Mouse (Mus musculus) adrenal gland, postnatal 36 days (tissue): ENCODE data around the gene Slc30a4. TPM values are rescaled to one million over a fixed set of nuclear protein-coding genes. Genes with fewer than 3 reads are reported as not detected.

ENCODE experiments used
- microRNA-seq: library from miRNA; unstranded; fragments of <30 nt; microRNA quantifications from one replicate; pipeline ENCODE4 v1.2.0, GENCODE M21; 2021
- total RNA-seq, 2 experiments: library from RNA; stranded (reverse); gene quantifications; 2 replicates each; pipeline ENCODE4 v1.2.3; 2021

The Slc30a4 gene
- total RNA-seq, 2 experiments from 2014 or later = 29.4 to 37.7 TPM

Small RNA genes lying within 50 kb of the gene (microRNA-seq; reads per million reads assigned to microRNA genes)
- gene Mir147 = 9.2 reads per million, percentile 23 among the genes with 10 or more reads in this experiment

Other genes with a start within 250 kb of the Slc30a4 start
- gene Gm14085, start 217.7 kb downstream of the Slc30a4 start, total RNA-seq = under 1 TPM in 1 of 2 experiments, not detected in 1; 0.10 TPM
- 1 to 10 TPM; 4.9 to 5.5 TPM for gene Gatm, start 91.4 kb downstream of the Slc30a4 start, total RNA-seq
- 1 to 10 TPM in 1 of 2 experiments, under 1 TPM in 1; 0.72 to 1.8 TPM for gene AA467197, start 65.7 kb downstream of the Slc30a4 start, total RNA-seq
- gene Bloc1s6, start 35.8 kb upstream of the Slc30a4 start, total RNA-seq = 10 to 100 TPM; 24.5 to 29.8 TPM
- gene Sqor, start 62.6 kb upstream of the Slc30a4 start, total RNA-seq = 10 to 100 TPM; 57.2 to 63.0 TPM